Mouse (Mus musculus): Measurements from ENCODE around the gene Rexo1. TPM values are rescaled to one million over a fixed set of nuclear protein-coding genes. Genes with fewer than 3 reads are reported as not detected.

Gene Rexo1
- total RNA-seq, 1 experiment = 27.4 TPM

DNA sequence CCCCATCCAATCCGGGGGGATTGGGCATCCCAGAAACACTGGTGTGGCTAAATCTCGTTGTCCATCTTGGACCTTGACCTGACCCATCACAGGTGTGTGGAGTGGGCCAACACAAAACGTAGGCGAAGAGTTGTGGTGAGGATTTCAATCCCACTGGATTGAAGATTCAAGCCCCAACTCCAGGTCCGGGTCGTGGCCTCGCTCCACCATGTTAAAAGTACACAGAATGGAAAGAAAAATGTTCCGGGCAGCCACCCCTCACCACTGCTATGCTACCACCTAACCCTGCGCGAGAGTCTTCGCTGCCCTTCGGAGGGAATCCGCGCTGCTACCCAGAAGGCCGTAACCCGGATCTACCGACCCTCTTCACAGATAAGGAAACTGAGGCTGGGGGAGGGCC, 14.6 kb upstream of the Rexo1 start:
- 0 out of 2 replicates have a peak, but pooled peaks cover 2% of the 10 kb centered on the region for H3K36me3 ChIP-seq (ENCODE audit: control insufficient read depth, insufficient read depth, low read length, poor library complexity, severe bottlenecking)
- peak overlapping the region; percentile 96 for H3K4me3 ChIP-seq (ENCODE audit: insufficient read depth in 1 of 2, low read depth in 1 of 2, low read length in 2 of 2, poor library complexity in 1 of 2, severe bottlenecking in 1 of 2)
- no peaks in the 10 kb centered on the region for H3K9me3 ChIP-seq (ENCODE audit: control insufficient read depth, insufficient read depth, low read depth, low read length)
- H3K9ac ChIP-seq (ENCODE audit: insufficient read depth, low read depth, low read length, poor library complexity, severe bottlenecking) = peak overlapping the region; percentile 95
- H3K4me1 ChIP-seq (ENCODE audit: control insufficient read depth in 2 of 2, insufficient read depth in 2 of 2, low read length in 2 of 2, poor library complexity in 1 of 2) = peaks cover 7 to 41% of the 10 kb centered on the region in 2 experiments
- in situ Hi-C loops (cut with MboI; ENCODE audit: low sequenced_read_pairs in 2 of 2, unreplicated experiment in 2 of 2) = no loop called here
- no peak for TF ChIP-seq MAFK (IDR thresholded peaks at IDR 0.05; ENCODE audit: insufficient read depth, low read depth, low read length)
- TF ChIP-seq HCFC1 (IDR thresholded peaks at IDR 0.05; ENCODE audit: borderline replicate concordance, insufficient read depth, low read length) = no peak
- TF ChIP-seq CHD2 (IDR thresholded peaks at IDR 0.05; ENCODE audit: low read depth, low read length) = no peak
- no peak for TF ChIP-seq ZC3H11A (IDR thresholded peaks at IDR 0.05; ENCODE audit: borderline replicate concordance, low read depth, low read length)
- no peak for TF ChIP-seq ZNF384 (IDR thresholded peaks at IDR 0.05; ENCODE audit: low read depth, low read length)
- no peak for DNase-seq (ENCODE audit: low read depth, low spot score)
- peak overlapping the region; percentile 83; the same call in 1 of the 2 replicates for H3K27ac ChIP-seq (ENCODE audit: insufficient read depth, low read depth, low read length, poor library complexity, severe bottlenecking)

DNA sequence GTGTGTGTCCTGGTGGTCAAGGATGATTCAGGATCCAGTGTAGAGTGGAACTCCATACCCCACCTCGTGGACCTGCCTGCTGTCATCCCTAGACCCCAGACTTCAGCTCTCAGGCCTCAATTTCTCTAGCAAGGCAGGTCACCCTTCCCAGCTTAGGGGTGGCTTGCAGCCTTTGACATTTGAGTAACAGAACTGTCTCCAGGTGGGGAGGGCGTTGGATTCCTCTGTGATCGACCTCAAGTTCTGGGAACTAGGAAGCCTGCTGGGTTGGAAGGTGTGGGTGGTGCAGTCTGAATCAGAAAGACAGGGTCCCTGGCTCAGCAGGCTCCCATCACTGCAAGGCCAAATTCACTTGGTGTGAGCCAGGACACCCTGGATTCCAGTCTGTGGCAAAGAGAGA, 13.5 kb upstream of the Rexo1 start:
- Histone ChIP-seq H3K4me3 (ENCODE audit: insufficient read depth in 1 of 2, low read depth in 1 of 2, low read length in 2 of 2, poor library complexity in 1 of 2, severe bottlenecking in 1 of 2) (peak overlapping the region in 1 of 2 experiments; percentile 96; a peak in 2 of 4 replicates), H3K9me3 (ENCODE audit: control insufficient read depth, insufficient read depth, low read depth, low read length) (no peaks in the 10 kb centered on the region), H3K4me1 (ENCODE audit: control insufficient read depth in 2 of 2, insufficient read depth in 2 of 2, low read length in 2 of 2, poor library complexity in 1 of 2) (peaks cover 7 to 50% of the 10 kb centered on the region in 2 experiments), H3K27ac (ENCODE audit: insufficient read depth, low read depth, low read length, poor library complexity, severe bottlenecking) (no peak overlapping the region), H3K36me3 (ENCODE audit: control insufficient read depth, insufficient read depth, low read length, poor library complexity, severe bottlenecking) (0 out of 2 replicates have a peak, but pooled peaks cover 2% of the 10 kb centered on the region), H3K9ac (ENCODE audit: insufficient read depth, low read depth, low read length, poor library complexity, severe bottlenecking) (peak overlapping the region; percentile 95; the same call in 1 of the 2 replicates)
- in situ Hi-C loops (cut with MboI; ENCODE audit: low sequenced_read_pairs in 2 of 2, unreplicated experiment in 2 of 2) = no loop called here
- no peak for TF ChIP-seq CHD2 (IDR thresholded peaks at IDR 0.05; ENCODE audit: low read depth, low read length)
- TF ChIP-seq ZC3H11A (IDR thresholded peaks at IDR 0.05; ENCODE audit: borderline replicate concordance, low read depth, low read length) = no peak
- no peak for TF ChIP-seq HCFC1 (IDR thresholded peaks at IDR 0.05; ENCODE audit: borderline replicate concordance, insufficient read depth, low read length)
- TF ChIP-seq MAFK (IDR thresholded peaks at IDR 0.05; ENCODE audit: insufficient read depth, low read depth, low read length) = no peak
- TF ChIP-seq ZNF384 (IDR thresholded peaks at IDR 0.05; ENCODE audit: low read depth, low read length) = no peak
- no peak for DNase-seq (ENCODE audit: low read depth, low spot score)

DNA sequence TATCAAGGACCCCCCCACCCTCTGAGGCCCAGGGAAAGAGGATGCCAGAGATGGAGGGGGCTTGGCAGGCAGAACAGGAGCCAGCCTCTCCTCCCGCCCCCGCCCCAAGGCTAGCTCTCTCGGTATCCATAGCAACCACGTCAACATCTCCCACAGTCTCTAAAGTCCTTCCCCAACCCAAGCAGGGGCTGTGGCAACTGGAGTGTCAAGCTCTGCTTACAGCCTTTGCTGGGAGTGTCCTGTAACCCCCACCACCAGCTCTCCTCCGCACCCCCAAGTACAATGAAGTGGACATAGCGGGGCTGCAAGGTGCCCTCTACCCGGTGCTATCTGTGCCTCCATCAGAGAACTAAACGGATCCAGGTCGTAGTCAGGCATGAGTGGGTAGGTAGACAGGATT, 12.6 kb upstream of the Rexo1 start:
- no peak overlapping the region for H3K27ac ChIP-seq (ENCODE audit: insufficient read depth, low read depth, low read length, poor library complexity, severe bottlenecking)
- no peak overlapping the region for H3K4me3 ChIP-seq (ENCODE audit: insufficient read depth in 1 of 2, low read depth in 1 of 2, low read length in 2 of 2, poor library complexity in 1 of 2, severe bottlenecking in 1 of 2)
- DNase-seq (ENCODE audit: low read depth, low spot score) = no peak
- TF ChIP-seq MAFK (IDR thresholded peaks at IDR 0.05; ENCODE audit: insufficient read depth, low read depth, low read length) (no peak), ZNF384 (IDR thresholded peaks at IDR 0.05; ENCODE audit: low read depth, low read length) (no peak), HCFC1 (IDR thresholded peaks at IDR 0.05; ENCODE audit: borderline replicate concordance, insufficient read depth, low read length) (no peak), CHD2 (IDR thresholded peaks at IDR 0.05; ENCODE audit: low read depth, low read length) (no peak), ZC3H11A (IDR thresholded peaks at IDR 0.05; ENCODE audit: borderline replicate concordance, low read depth, low read length) (no peak)
- H3K4me1 ChIP-seq (ENCODE audit: control insufficient read depth in 2 of 2, insufficient read depth in 2 of 2, low read length in 2 of 2, poor library complexity in 1 of 2) = peaks cover 12 to 58% of the 10 kb centered on the region in 2 experiments
- in situ Hi-C loops (cut with MboI; ENCODE audit: low sequenced_read_pairs in 2 of 2, unreplicated experiment in 2 of 2) = no loop called here
- no peaks in the 10 kb centered on the region for H3K9me3 ChIP-seq (ENCODE audit: control insufficient read depth, insufficient read depth, low read depth, low read length)
- H3K36me3 ChIP-seq (ENCODE audit: control insufficient read depth, insufficient read depth, low read length, poor library complexity, severe bottlenecking) = peaks cover 2% of the 10 kb centered on the region; the same call in 1 of the 2 replicates
- H3K9ac ChIP-seq (ENCODE audit: insufficient read depth, low read depth, low read length, poor library complexity, severe bottlenecking) = no peak overlapping the region

DNA sequence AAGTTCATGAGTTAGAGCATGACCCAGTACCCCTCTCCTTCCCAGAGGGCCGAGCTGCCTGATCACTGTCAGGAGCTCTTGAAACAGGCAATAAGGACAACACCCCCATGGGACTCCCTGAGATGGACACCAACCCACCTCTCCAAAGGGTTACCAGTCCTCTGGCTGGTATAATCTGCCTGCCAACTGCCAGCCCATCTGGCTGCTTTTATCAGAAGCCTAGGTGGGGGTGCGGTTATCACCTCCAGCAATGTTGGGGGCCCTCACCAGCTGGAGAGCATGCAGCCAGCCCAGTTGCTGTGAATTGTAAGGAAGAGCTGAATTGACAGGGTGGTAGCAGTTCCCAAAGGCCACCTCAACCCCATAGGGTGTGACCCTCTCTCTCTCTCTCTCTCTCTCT, 11.1 kb upstream of the Rexo1 start:
- in situ Hi-C loops (cut with MboI; ENCODE audit: low sequenced_read_pairs in 2 of 2, unreplicated experiment in 2 of 2) = no loop called here
- peaks cover 12 to 57% of the 10 kb centered on the region in 2 experiments for H3K4me1 ChIP-seq (ENCODE audit: control insufficient read depth in 2 of 2, insufficient read depth in 2 of 2, low read length in 2 of 2, poor library complexity in 1 of 2)
- H3K27ac ChIP-seq (ENCODE audit: insufficient read depth, low read depth, low read length, poor library complexity, severe bottlenecking) = no peak overlapping the region

More for the DNA sequence above, 11.1 kb upstream of the Rexo1 start:
- Histone ChIP-seq H3K9me3 (ENCODE audit: control insufficient read depth, insufficient read depth, low read depth, low read length) (no peaks in the 10 kb centered on the region), H3K4me3 (ENCODE audit: insufficient read depth in 1 of 2, low read depth in 1 of 2, low read length in 2 of 2, poor library complexity in 1 of 2, severe bottlenecking in 1 of 2) (no peak overlapping the region), H3K36me3 (ENCODE audit: control insufficient read depth, insufficient read depth, low read length, poor library complexity, severe bottlenecking) (peaks cover 12% of the 10 kb centered on the region; the same call in 1 of the 2 replicates), H3K9ac (ENCODE audit: insufficient read depth, low read depth, low read length, poor library complexity, severe bottlenecking) (no peak overlapping the region)
- no peak for TF ChIP-seq ZC3H11A (IDR thresholded peaks at IDR 0.05; ENCODE audit: borderline replicate concordance, low read depth, low read length)
- DNase-seq (ENCODE audit: low read depth, low spot score) = no peak
